Comparison of ENCODE assay signal across 10 mouse cellular contexts in genomic region chr9:102189406-102189805, GRCm38 (mm10).
DNase-seq lines count a peak whose midpoint lies in the region; ATAC-seq and TF ChIP-seq lines count a peak whose summit lies in the region.
"Had no signal": no experiment of that assay in that cellular context is flagged by ENCODE, and none has a peak within 500 bp of the region (broad histone marks: within the 10 kb centered on the region; RNA-seq: fewer than 3 reads in every experiment).

No protein-coding gene starts in this region.

- ATAC-seq in kidney, embryonic 14.5 days (ENCODE audit: low FRiP score, low TSS enrichment), result 0 out of 2 replicates have a peak, but pooled peaks have one; percentile 39
- ATAC-seq in lung, embryonic 16.5 days (ENCODE audit: low read depth), result peak; percentile 69; the same call in 1 of the 2 replicates
- ATAC-seq in granulocyte monocyte progenitor cell, adult 5-6 weeks (replicated peaks; ENCODE audit: poor library complexity, severe bottlenecking), result no peak

- no peak overlapping the region for H3K27ac ChIP-seq in kidney, embryonic 14.5 days (ENCODE audit: low read depth, low read length)
- H3K27ac ChIP-seq in lung, embryonic 16.5 days (ENCODE audit: low read length), result no peak overlapping the region

- H3K9me3 ChIP-seq in kidney, embryonic 14.5 days (ENCODE audit: control insufficient read depth, low read length), result no peaks in the 10 kb centered on the region
- H3K9me3 ChIP-seq in lung, embryonic 16.5 days (ENCODE audit: control insufficient read depth, low read length), result no peaks in the 10 kb centered on the region

- no peak for TF ChIP-seq CTCF in brain, embryonic 14.5 days (IDR thresholded peaks at IDR 0.05; ENCODE audit: borderline replicate concordance, extremely low read depth, insufficient read depth, insufficient read length)

- no peak overlapping the region for H3K4me3 ChIP-seq in kidney, embryonic 14.5 days (ENCODE audit: low read length)
- H3K4me3 ChIP-seq in lung, embryonic 16.5 days (ENCODE audit: low read length), result no peak overlapping the region
- H3K4me3 ChIP-seq: megakaryocyte, embryonic 14.5 days had no signal

- no peak overlapping the region for H3K4me2 ChIP-seq in kidney, embryonic 14.5 days (replicated peaks; ENCODE audit: low read depth, low read length)
- H3K4me2 ChIP-seq in lung, embryonic 16.5 days (ENCODE audit: low read depth, low read length), result peak overlapping the region; percentile 22; the same call in 1 of the 2 replicates

- peaks cover 3% of the 10 kb centered on the region; the same call in 1 of the 2 replicates for H3K27me3 ChIP-seq in kidney, embryonic 14.5 days (ENCODE audit: control insufficient read depth, insufficient read depth, low read length)
- H3K27me3 ChIP-seq in lung, embryonic 16.5 days (ENCODE audit: control insufficient read depth, insufficient read depth, low read depth, low read length), result no peaks in the 10 kb centered on the region
- H3K27me3 ChIP-seq: megakaryocyte, embryonic 14.5 days had no signal

- H3K4me1 ChIP-seq in kidney, embryonic 14.5 days (ENCODE audit: control insufficient read depth, insufficient read depth, low read length), result no peaks in the 10 kb centered on the region; the same call in 1 of the 2 replicates
- no peaks in the 10 kb centered on the region for H3K4me1 ChIP-seq in lung, embryonic 16.5 days (replicated peaks; ENCODE audit: control insufficient read depth, insufficient read depth, low read length)
- H3K4me1 ChIP-seq: megakaryocyte, embryonic 14.5 days had no signal

- H3K36me3 ChIP-seq in kidney, embryonic 14.5 days (ENCODE audit: control insufficient read depth, insufficient read depth, low read length), result no peaks in the 10 kb centered on the region
- H3K36me3 ChIP-seq in lung, embryonic 16.5 days (ENCODE audit: control insufficient read depth, insufficient read depth, low read length), result no peaks in the 10 kb centered on the region
- H3K36me3 ChIP-seq: G1E had no signal

- TF ChIP-seq POLR2A in brain, embryonic 14.5 days (IDR thresholded peaks at IDR 0.05; ENCODE audit: borderline replicate concordance, extremely low read depth, insufficient read depth, insufficient read length, poor library complexity, severe bottlenecking), result no peak

- 45% methylated on average over 11 of the region's 11 CpGs for WGBS in kidney, embryonic 14.5 days
- WGBS in lung, embryonic 16.5 days, result 43% methylated on average over 11 of the region's 11 CpGs

- intact Hi-C loops in heart, postnatal 36 days (cut with DNase I), result no loop called here

- no peak for DNase-seq in kidney, adult 8-10 months
- peak; percentile 89 for DNase-seq in brain, embryonic 14.5 days (ENCODE audit: low read depth)
- DNase-seq in heart, postnatal 36 days, result peak; percentile 34 to 41
- no peak for DNase-seq in layer of hippocampus, postnatal 14 days (ENCODE audit: low spot score in 2 of 2)
- DNase-seq in B cell, adult 2 months, result no peak

- no peak overlapping the region for H3K9ac ChIP-seq in kidney, embryonic 14.5 days (ENCODE audit: low read depth, low read length)
- no peak overlapping the region for H3K9ac ChIP-seq in lung, embryonic 16.5 days (ENCODE audit: low read length)

Comparison
In these comparisons a context has a peak if more than half of its experiments do, and no peak if none do; other contexts are left out.
1. DNase-seq: peak in brain, embryonic 14.5 days (single experiment) and heart, postnatal 36 days (2 of 2); none in kidney, adult 8-10 months (0 of 2), layer of hippocampus, postnatal 14 days (0 of 2) and B cell, adult 2 months (0 of 2).